Mouse (Mus musculus): Measurements from ENCODE around the gene Gm49601. TPM values are rescaled to one million over a fixed set of nuclear protein-coding genes. Genes with fewer than 3 reads are reported as not detected.

The Gm49601 gene
- polyA plus RNA-seq (2021; fragmentation: Nextera tagmentation), result 45.5 and 54.2 TPM in 2 replicates
- long read RNA-seq, experiment 1, result 0 reads
- long read RNA-seq, experiment 2, partial matches to known transcripts, result 3 of 3 reads
- long read RNA-seq, experiment 2, other reads (novel, unspliced or antisense), result 0 of 3 reads

DNA sequence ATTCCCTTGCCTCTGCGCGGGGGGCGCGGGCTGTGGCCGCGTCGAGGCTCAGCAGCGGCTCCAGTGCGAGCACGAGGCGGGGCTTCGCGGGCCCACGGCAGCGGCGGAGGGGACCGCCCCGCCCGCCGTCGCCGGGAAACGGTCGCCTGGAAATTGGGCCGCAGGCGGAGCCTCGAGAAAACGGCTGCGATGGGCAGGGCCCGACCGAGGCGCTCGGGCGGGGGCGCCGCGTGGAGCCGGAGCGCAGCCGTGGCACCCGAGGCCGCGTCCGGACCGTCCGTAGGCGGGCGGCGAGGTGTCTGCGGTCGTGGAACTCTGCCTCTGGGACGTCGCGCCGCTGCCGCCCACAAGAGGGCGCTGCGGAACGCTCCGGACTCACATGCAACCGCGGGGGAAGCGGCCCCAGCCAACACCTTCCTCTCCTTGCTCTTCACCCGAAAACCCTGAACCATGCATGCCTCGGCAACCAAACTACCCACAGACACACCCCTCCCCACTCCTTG is at the start of gene Gm49601:
Gene Gm49601, minus strand, starts transcription at position 52 of the 503 bp plus-strand sequence.

DNA sequence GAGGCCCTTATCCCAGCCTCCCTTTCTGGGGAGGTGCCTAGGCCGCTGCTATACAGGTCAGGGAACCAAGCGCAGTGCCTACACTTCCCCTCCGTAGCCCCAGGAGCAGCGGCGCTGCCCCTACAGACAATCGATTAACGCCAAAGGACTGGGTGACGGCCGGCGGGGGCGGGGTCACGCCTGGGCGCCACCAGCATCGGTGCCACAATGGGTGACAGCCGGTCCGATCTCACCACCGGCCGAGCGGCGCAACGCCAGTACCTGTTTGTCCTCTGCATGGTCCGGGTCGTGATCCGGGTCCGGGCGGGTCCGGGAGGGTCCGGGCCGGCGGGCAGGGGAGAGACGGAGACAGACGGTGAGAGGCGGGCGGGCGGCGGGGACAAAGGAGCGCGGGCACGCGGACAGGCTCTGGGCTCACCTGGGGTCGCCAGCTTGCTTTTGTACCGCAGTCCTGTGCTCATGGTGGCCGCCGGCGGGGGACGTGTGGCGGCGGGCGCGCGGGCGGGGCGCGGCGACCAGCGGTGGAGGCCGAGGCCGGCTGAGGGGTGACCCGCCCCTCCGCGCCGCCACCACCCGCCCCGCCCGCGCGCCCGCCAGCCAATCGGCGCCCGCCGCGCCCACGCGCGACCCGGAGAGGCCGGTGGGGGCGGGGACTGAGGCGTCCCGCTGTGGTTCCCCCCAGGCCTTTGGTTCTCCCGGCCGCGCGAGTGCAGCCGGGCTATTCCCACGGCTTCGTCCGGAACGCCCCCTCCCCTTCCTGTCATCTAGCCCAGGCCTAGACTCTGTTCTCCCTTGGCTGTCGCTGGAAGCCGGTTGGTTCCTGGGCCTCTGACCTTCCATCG is 3.4 kb upstream of the Gm49601 start, which contains the start of gene Sept5:
Gene Sept5, minus strand, starts transcription at position 565 of the 842 bp plus-strand sequence.

DNA sequence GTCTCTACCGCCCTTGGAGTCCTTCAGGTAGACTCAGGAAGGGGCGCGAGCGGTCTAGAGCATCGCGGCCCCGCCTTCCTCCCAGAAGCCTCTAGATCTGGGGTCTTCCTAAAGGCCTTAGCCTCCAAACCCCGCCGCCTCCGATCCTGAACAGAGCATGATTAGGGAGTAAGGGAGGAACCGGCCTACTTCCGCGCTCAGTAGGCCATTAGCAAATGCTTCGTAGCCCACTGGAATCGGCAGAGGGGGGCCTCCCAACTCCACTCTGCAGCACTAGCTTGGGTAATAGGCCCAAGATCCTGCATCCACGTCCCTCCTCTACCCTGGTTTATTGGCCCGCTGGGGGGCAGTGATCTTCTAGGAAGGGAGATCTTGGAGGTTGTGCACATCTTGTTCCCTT is 4.2 kb downstream of the Gm49601 start, which contains the start of gene Gp1bb:
Gene Gp1bb, minus strand, starts transcription at position 385 of the 400 bp plus-strand sequence.

DNA sequence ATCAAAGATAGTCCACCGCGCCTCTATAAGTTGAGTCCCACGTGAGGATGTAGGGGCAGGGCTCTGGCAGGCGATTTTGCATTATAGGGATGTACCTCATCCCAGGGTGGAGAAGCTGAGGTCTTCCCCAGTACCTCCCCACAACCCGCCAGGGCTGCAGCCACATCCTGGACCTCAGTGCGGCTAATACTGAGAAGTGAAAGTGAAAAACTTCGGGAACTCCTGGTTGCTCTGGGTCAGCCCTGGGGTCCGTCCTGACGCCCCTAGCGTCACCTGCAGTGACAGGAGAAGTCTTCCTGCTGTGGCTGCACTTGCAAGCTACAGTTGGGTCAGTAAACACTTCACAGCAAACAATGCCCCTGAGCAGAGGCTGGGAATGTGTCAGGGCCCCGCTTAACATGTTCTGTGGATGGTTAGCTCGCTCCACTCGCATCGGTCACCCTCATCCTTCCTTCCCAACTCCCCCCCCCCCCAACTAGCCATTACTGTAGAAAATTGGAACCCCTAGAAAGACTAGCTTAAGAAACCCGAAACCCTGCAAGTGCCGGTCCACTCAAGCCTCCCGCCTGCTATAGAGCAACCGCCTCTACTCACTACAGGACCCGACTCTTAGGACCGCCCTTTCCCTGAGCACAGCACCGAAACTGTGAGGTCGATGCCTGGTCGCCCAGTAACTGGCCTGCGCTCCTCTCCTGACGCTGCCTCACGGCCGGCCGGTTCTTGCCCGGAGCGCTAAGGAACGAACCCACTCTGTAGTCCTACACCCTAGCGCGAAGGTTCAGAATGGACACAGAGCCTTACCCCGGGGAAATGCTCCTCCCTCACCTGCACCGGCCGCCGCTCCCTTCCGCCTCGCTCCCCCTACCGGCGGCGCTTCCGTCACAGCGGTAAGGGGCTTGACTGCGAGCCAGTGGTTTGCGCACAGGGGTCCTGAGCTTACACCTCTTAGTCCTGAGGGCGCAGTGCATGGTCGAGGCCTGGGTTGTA is 36.1 kb downstream of the Gm49601 start, which contains the start of gene Tbx1:
Gene Tbx1, minus strand, starts transcription at position 868 of the 987 bp plus-strand sequence.

Other genes with a start within 250 kb of the Gm49601 start
- 43.7 and 49.9 TPM in 2 replicates for gene Txnrd2, start 200.0 kb downstream of the Gm49601 start, polyA plus RNA-seq (2021; fragmentation: Nextera tagmentation)
- 178 and 179 TPM in 2 replicates for gene Comt, start 199.6 kb downstream of the Gm49601 start, polyA plus RNA-seq (2021; fragmentation: Nextera tagmentation)
- gene Gnb1l, start 127.7 kb downstream of the Gm49601 start, polyA plus RNA-seq (2021; fragmentation: Nextera tagmentation), result 10.3 and 11.3 TPM in 2 replicates
- 2.3 and 2.7 TPM in 2 replicates for gene Rtl10, start 127.5 kb downstream of the Gm49601 start, polyA plus RNA-seq (2021; fragmentation: Nextera tagmentation)
- gene Tbx1, start 35.8 kb downstream of the Gm49601 start, polyA plus RNA-seq (2021; fragmentation: Nextera tagmentation), result 0.22 and 1.9 TPM in 2 replicates
- 0.78 and 0.85 TPM in 2 replicates for gene Gp1bb, start 4.0 kb downstream of the Gm49601 start, polyA plus RNA-seq (2021; fragmentation: Nextera tagmentation)
- gene Sept5, start 3.5 kb upstream of the Gm49601 start, polyA plus RNA-seq (2021; fragmentation: Nextera tagmentation), result 105 and 304 TPM in 2 replicates
- gene Cldn5, start 150.4 kb upstream of the Gm49601 start, polyA plus RNA-seq (2021; fragmentation: Nextera tagmentation), result 118 and 161 TPM in 2 replicates
- gene Ufd1, start 185.4 kb upstream of the Gm49601 start, polyA plus RNA-seq (2021; fragmentation: Nextera tagmentation), result 84.9 and 90.6 TPM in 2 replicates
- gene Cdc45, start 185.6 kb upstream of the Gm49601 start, polyA plus RNA-seq (2021; fragmentation: Nextera tagmentation), result 2.2 and 2.7 TPM in 2 replicates
- gene 2510002D24Rik, start 210.2 kb upstream of the Gm49601 start, polyA plus RNA-seq (2021; fragmentation: Nextera tagmentation), result 50.5 and 64.3 TPM in 2 replicates
- 0.31 TPM in 1 of 2 replicates, not detected in the other for gene Gm28539, start 210.2 kb upstream of the Gm49601 start, polyA plus RNA-seq (2021; fragmentation: Nextera tagmentation)

Measured in left cerebral cortex, adult 6 months (tissue).